Mouse (Mus musculus): ENCODE results near the gene Wnt3. TPM values are rescaled to one million over a fixed set of nuclear protein-coding genes. Genes with fewer than 3 reads are reported as not detected.
A peak's percentile ranks its signal among the peaks of the same experiment; 100 is the strongest.

Wnt3 gene
- total RNA-seq, 2 experiments from 2014 or later, result 0.15 TPM; not detected in 1

- DNase-seq, result no peak
Observed at GRCm38 (mm10) chr11:103772505-103773386, 1.2 kb upstream of the Wnt3 start.

- no peak for DNase-seq
Observed at GRCm38 (mm10) chr11:103774228-103774530, 229 bp downstream of the Wnt3 start.

GRCm38 (mm10) chr11:103780152-103780551, 6.2 kb downstream of the Wnt3 start:
- peak; percentile 45 for DNase-seq

- DNase-seq, result no peak
Observed at GRCm38 (mm10) chr11:103789951-103790350, 16.0 kb downstream of the Wnt3 start.

GRCm38 (mm10) chr11:103801128-103801527, 27.2 kb downstream of the Wnt3 start:
- no peak for DNase-seq

- DNase-seq, result no peak
Observed at GRCm38 (mm10) chr11:103804126-103804525, 30.2 kb downstream of the Wnt3 start.

GRCm38 (mm10) chr11:103804804-103805203, 30.9 kb downstream of the Wnt3 start:
- DNase-seq, result no peak

- peak; percentile 18 for DNase-seq
Observed at GRCm38 (mm10) chr11:103807966-103808365, 34.0 kb downstream of the Wnt3 start.

GRCm38 (mm10) chr11:103808771-103809610, 35.0 kb downstream of the Wnt3 start:
- no peak for DNase-seq

- peak; percentile 38 for DNase-seq
Observed at GRCm38 (mm10) chr11:103809611-103810598, 36.0 kb downstream of the Wnt3 start.

GRCm38 (mm10) chr11:103810631-103811030, 36.7 kb downstream of the Wnt3 start:
- DNase-seq, result no peak

GRCm38 (mm10) chr11:103811246-103811645, 37.3 kb downstream of the Wnt3 start:
- no peak for DNase-seq

- DNase-seq, result no peak
Observed at GRCm38 (mm10) chr11:103814808-103815207, 40.9 kb downstream of the Wnt3 start.

GRCm38 (mm10) chr11:103815986-103816385, 42.0 kb downstream of the Wnt3 start:
- peak; percentile 78 for DNase-seq

GRCm38 (mm10) chr11:103816719-103817118, 42.8 kb downstream of the Wnt3 start:
- DNase-seq, result no peak

GRCm38 (mm10) chr11:103827201-103827600, 53.3 kb downstream of the Wnt3 start:
- DNase-seq, result no peak

- DNase-seq, result peak; percentile 21
Observed at GRCm38 (mm10) chr11:103828866-103829265, 54.9 kb downstream of the Wnt3 start.

- DNase-seq, result peak; percentile 55
Observed at GRCm38 (mm10) chr11:103829956-103830355, 56.0 kb downstream of the Wnt3 start.

- DNase-seq, result no peak
Observed at GRCm38 (mm10) chr11:103830476-103830875, 56.5 kb downstream of the Wnt3 start.

- DNase-seq, result no peak
Observed at GRCm38 (mm10) chr11:103831766-103832165, 57.8 kb downstream of the Wnt3 start.

- no peak for DNase-seq
Observed at GRCm38 (mm10) chr11:103832331-103832730, 58.4 kb downstream of the Wnt3 start.

GRCm38 (mm10) chr11:103838955-103839354, 65.0 kb downstream of the Wnt3 start:
- no peak for DNase-seq
